Mouse (Mus musculus) liver, adult 10 weeks (tissue): Measurements from ENCODE around the gene Gm2056. TPM values are rescaled to one million over a fixed set of nuclear protein-coding genes. Genes with fewer than 3 reads are reported as not detected.

Experiments used
- polyA plus RNA-seq: library from polyadenylated mRNA; stranded (reverse); fragments of 350-450 nt; fragmentation: Illumina TruSeq; extraction: RNeasy Lipid Tissue Mini Kit (QIAGEN cat#74804); gene quantifications from one replicate; pipeline ENCODE4 v1.2.3, GENCODE M21; 2014; ENCODE audit warnings: low read depth, low replicate concordance

Gene Gm2056
- polyA plus RNA-seq, result not detected

GRCm38 (mm10) chr12:88026704-88027103 lies at the start of gene Gm2056:
TSS of gene Gm2056 (plus strand) at chr12:88027004.

GRCm38 (mm10) chr12:88011548-88011947 lies 15.3 kb upstream of the Gm2056 start, which contains the start of gene Gm2075:
TSS of gene Gm2075 (plus strand) at chr12:88011848.

DNA sequence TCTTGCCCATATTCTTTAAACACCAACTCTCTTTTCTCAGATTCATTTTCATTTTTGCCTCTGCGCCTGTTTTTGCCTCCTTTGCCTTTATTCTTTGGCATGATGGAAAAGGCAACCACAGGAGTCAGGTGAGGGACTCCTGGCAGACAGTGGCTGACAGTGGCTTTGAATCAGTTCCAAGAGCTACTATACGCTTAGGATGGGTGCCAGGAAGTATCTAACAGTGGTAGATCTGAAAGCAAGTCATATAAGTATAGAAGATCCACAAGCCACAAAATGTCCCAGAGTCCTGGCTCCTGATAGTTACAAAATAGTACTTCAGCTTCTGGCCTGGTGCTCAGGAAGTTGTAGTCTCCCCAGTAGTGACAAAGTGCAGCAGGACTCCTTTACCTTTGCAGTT lies 8.1 kb upstream of the Gm2056 start, which contains the start of gene Gm6803:
Gene Gm6803 (minus strand): TSS at position 101 of the 400 bp plus-strand sequence.

Other genes with a start within 250 kb of the Gm2056 start
- gene Gm21936, start 231.5 kb upstream of the Gm2056 start, polyA plus RNA-seq, result not detected
- gene BB287469, start 210.4 kb upstream of the Gm2056 start, polyA plus RNA-seq, result not detected
- not detected for gene Gm2001, start 184.7 kb upstream of the Gm2056 start, polyA plus RNA-seq
- not detected for gene Gm2016, start 152.9 kb upstream of the Gm2056 start, polyA plus RNA-seq
- gene Gm2022, start 131.6 kb upstream of the Gm2056 start, polyA plus RNA-seq, result not detected
- gene Gm2035, start 107.1 kb upstream of the Gm2056 start, polyA plus RNA-seq, result not detected
- gene Gm2042, start 72.9 kb upstream of the Gm2056 start, polyA plus RNA-seq, result not detected
- gene Gm2075, start 15.2 kb upstream of the Gm2056 start, polyA plus RNA-seq, result not detected
- not detected for gene Gm6803, start 8.2 kb upstream of the Gm2056 start, polyA plus RNA-seq
- gene Gm16368, start 56.7 kb downstream of the Gm2056 start, polyA plus RNA-seq, result not detected
- not detected for gene Gm10436, start 155.1 kb downstream of the Gm2056 start, polyA plus RNA-seq
- gene Gm8332, start 223.1 kb downstream of the Gm2056 start, polyA plus RNA-seq, result not detected
- not detected for gene Gm5662, start 247.5 kb downstream of the Gm2056 start, polyA plus RNA-seq